Mouse (Mus musculus) brain, embryonic 14.5 days (tissue): ENCODE results near the gene Irx4. TPM values are rescaled to one million over a fixed set of nuclear protein-coding genes. Genes with fewer than 3 reads are reported as not detected.

ENCODE experiments used
- DNase-seq: peaks from one replicate; pipeline ENCODE4 v3.0.0-alpha.2; 2011; ENCODE audit warnings: low read depth
- CTCF ChIP-seq: fragments of 200-500 bp; IDR thresholded peaks from 2 replicates; pipeline ENCODE4 v1.5.1; 2012; ENCODE audit warnings: inconsistent platforms, mild to moderate bottlenecking, moderate library complexity, borderline replicate concordance; ENCODE audit not compliant: insufficient read depth, insufficient read length; ENCODE audit errors: extremely low read depth
- POLR2A ChIP-seq: fragments of 200-500 bp; IDR thresholded peaks from 2 replicates; pipeline ENCODE4 v1.6.1; 2012; ENCODE audit warnings: mild to moderate bottlenecking, inconsistent platforms, borderline replicate concordance; ENCODE audit not compliant: poor library complexity, insufficient read depth, insufficient read length, severe bottlenecking; ENCODE audit errors: extremely low read depth
- polyA plus RNA-seq: library from polyadenylated mRNA; depleted of rRNA; stranded (reverse); fragments of >200 nt; gene quantifications from 2 replicates; pipeline ENCODE4 v1.2.3, GENCODE M21; 2012

Gene Irx4
- polyA plus RNA-seq, 1 experiment = 4.7 TPM

GRCm38 (mm10) chr13:73262336-73263127 is 2.3 kb downstream of the Irx4 start:
- TF ChIP-seq POLR2A (no peak), CTCF (no peak)
- peak; percentile 46 for DNase-seq

DNA sequence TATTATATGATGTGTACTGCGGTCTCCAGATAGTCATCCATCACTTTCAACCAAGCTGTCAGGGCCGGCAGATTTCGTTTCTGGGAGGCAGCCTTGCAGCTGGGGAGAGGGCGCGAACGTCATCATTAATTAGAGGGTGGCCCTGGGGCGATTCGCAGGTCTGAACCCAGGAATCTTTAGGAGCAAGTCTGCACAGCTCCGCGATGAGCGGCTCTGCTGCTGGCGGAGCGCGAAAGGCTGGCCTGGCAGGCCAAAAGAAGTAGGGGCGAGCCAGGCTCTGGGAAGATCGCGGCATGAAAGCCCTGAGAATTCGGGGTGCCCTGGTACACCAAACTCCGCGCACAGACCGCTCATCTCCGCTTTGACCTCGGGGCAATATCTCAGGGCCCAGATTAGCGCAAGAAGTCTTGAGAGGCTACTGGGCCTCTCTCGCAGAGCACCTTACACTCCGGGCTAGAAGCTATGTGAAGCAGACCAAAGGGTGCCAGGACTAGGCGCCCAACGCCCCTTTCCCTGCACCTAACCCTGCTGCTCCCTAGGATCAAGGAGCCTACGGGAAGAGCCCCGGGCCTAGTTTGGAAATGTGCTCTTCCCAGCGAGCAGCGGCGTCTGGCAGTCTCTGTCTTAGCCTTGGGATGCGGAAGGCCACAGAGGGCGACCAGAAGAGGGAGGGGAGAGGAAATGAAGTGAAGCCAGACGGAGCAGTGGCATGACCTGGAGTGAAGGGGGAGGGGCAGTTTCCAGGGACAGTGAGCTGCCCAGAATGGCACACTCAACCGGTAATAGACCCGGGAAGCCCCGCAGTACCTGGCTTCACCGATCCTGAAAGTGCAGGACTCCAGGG is 3.1 kb downstream of the Irx4 start:
- TF ChIP-seq CTCF = no peak
- no peak for TF ChIP-seq POLR2A
- peak; percentile 16 for DNase-seq

GRCm38 (mm10) chr13:73264166-73264735 is 4.0 kb downstream of the Irx4 start:
- no peak for TF ChIP-seq POLR2A
- TF ChIP-seq CTCF = no peak
- peak; percentile 47 for DNase-seq

DNA sequence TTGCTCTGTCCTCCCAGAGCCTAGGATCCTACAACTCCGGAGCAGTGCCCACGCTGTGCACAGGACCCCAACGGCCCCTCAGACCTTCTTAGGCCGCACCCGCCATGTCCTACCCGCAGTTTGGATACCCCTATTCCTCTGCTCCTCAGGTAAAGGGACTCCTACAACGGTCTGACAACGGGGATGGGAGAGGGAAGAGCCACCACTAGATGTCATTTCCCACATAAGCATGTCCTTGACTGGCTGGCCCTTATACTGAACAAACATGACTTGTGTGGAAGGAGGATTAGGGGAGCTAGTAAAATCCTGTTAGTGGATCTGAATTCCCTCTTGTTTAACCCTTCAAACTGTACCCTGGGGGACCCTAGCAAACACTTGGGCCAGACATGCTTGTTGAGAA is 4.6 kb downstream of the Irx4 start:
- DNase-seq = peak; percentile 28

DNA sequence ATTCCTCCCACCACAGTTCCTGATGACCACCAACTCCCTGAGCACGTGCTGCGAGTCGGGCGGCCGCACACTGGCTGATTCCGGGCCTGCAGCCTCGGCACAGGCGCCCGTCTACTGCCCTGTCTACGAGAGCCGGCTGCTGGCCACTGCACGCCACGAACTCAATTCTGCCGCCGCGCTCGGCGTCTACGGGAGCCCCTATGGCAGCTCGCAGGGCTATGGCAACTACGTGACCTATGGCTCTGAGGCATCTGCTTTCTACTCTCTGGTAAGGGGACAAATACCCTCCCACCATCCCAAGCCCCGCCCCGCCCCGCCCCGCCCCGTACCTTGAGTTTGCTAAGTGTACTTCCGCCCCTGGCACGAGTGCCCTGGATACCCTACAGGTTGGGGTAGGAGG is 5.2 kb downstream of the Irx4 start:
- TF ChIP-seq POLR2A = no peak
- peak; percentile 44 for DNase-seq

More for the DNA sequence above, 4.6 kb downstream of the Irx4 start:
- TF ChIP-seq POLR2A (no peak), CTCF (no peak)

GRCm38 (mm10) chr13:73267551-73267950 is 7.3 kb downstream of the Irx4 start:
- no peak for DNase-seq
- no peak for TF ChIP-seq CTCF
- TF ChIP-seq POLR2A = no peak

DNA sequence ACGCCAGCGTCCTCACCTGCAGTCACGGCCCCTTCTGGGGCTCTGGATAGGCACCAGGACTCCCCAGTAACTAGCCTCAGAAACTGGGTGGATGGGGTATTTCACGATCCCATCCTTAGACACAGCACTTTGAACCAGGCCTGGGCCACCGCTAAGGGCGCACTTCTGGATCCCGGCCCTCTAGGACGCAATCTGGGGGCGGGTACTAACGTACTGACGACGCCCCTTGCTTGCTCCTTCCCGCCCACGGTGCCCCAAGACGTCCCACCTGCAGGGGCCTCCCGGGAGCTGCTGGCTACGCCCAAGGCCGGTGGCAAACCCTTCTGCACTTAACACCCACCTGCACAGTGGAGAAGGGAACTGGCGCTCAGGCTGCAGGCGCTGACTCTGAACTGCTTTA is 8.4 kb downstream of the Irx4 start:
- TF ChIP-seq POLR2A (no peak), CTCF (peak; percentile 34; the same call in 1 of the 2 replicates)
- DNase-seq = no peak

DNA sequence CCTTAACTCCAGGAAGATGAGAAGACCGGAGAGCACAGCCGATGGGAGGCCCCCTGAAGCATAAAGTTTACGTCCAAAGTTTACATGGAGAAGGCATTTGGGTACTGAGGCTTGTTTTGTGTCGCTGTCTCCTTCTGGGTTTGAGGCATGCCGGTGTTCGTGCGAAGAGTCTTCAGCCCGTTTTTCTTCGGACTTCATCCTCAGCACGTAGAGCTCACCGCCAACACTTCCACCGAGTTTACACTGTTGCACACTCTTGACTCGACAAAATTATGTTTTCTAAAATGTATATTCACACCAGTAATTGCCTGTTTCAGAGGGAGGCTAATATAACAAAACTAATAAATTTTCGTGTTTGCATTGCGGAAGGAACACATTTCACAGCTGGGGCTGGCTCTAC is 9.0 kb downstream of the Irx4 start:
- no peak for TF ChIP-seq CTCF
- TF ChIP-seq POLR2A = no peak
- no peak for DNase-seq

GRCm38 (mm10) chr13:73269891-73270290 is 9.6 kb downstream of the Irx4 start:
- no peak for TF ChIP-seq CTCF
- no peak for TF ChIP-seq POLR2A
- no peak for DNase-seq

- DNase-seq = peak; percentile 27
- no peak for TF ChIP-seq POLR2A
- no peak for TF ChIP-seq CTCF
These were observed 10.3 kb downstream of the Irx4 start for GRCm38 (mm10) chr13:73270451-73271081.
